Mouse (Mus musculus): ENCODE results near the gene Plaa.

The Plaa gene

DNA sequence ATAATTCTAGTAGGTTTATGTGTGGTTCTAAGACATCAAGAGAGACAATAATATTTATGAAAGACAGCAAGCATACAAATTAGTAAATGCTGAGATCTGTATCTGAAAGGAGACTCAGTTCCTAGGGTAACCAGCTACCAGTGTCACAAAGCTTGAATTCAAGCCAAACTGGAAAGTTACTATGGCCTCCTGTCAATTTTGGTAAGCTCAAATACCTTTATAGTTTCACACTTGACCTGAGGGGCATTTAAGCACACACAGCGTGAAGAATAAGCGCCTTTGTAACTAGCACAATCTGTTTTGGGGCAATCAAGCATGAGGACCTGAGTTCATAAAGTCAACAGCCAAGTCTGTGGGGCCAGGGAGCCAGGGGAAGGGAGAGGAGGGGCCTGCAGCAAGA lies 43.8 kb downstream of the Plaa start:
- in situ Hi-C loops (cut with MboI; ENCODE audit: low pct_unique_long_range_greater_than_20kb in 1 of 2, low sequenced_read_pairs in 2 of 2, unreplicated experiment in 1 of 2): no loop called here

DNA sequence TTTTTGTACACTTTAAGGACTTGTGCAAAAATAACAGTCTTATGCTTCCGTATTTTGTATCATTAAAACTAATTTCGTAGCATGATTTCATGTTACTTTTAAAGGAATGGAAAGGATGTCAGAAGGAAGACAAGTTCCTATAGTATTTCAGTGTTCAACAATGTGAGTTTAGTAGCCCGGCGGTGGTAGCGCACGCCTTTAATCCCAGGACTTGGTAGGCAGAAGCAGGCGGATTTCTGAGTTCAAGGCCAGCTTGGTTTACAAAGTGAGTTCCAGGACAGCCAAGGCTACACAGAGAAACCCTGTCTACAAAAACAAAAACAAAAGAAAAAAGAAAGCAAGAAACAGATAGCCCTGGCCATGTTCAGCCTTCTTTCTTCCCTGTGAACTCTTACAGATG lies 45.9 kb downstream of the Plaa start:
- in situ Hi-C loops (cut with MboI; ENCODE audit: low pct_unique_long_range_greater_than_20kb in 1 of 2, low sequenced_read_pairs in 2 of 2, unreplicated experiment in 1 of 2): no loop called here

DNA sequence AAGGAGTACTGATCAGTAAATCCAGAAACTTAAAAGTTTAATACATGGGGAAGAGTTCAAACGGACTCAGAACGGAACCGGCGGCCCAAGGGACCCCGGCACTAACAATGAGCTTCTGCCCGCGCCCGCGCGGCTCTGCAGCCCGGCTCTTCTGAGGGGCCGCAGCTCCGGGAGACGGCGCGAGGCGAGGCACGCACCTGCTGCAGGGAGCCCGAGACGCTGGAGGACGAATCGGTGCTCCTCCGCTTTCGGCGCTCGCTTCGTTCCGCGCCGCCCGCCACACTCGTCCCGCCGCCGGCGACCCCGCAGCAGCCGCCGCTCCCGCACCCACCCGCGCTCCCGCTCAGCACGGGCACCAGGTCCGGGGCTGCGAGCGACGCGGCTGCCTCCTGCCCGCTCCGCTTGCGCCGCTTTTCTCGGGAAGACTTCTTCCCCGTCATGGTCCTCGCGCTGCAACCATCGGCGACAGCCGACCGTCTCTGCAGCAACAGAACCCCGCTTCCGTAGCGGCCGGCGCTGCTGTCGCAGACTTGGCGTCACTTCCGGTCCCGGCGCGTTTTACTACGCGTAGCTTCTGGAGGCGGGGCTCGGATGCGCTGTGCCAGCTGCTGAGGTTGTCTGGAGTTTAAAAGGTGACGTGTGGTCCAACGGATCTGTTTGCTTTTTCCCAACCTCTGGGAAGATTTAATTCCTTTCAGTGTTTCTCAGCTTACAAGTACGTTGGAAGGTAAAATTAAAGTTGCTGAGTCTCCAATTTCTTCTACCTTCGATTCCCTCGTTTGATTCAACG lies 46.6 kb downstream of the Plaa start, which contains the start of the genes Gm10306 and Caap1:
TSS of gene Gm10306 (plus strand) at position 282 of the 790 bp plus-strand sequence.
TSS of gene Caap1 (minus strand) at position 532 of the 790 bp plus-strand sequence.
- in situ Hi-C loops (cut with MboI; ENCODE audit: low pct_unique_long_range_greater_than_20kb in 1 of 2, low sequenced_read_pairs in 2 of 2, unreplicated experiment in 1 of 2): no loop called here

DNA sequence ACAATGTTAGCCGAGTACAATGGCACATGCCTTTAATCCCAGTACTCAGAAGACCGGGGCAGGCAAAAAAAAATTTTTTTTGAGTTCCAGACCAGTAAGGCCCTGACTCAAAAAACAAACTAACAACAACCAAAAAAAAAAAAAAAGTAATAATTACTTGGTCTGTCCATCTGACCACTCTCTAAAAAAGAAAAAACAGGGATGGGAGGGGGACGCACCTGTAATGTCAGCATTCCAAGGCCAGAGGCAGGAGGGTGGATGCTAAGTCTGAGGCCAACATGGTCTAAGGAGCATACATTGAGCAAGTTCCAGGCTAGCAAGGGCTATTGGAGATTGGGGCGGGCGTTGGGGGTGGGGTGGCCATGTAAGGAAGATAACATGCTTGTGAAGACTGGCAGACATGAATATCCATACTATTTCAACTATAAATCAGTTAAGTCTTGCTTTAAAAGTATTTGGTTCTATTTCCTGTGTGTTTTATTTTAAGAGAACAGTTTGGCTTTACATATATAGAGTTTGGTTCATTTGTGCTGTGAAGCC lies 48.0 kb downstream of the Plaa start:
- in situ Hi-C loops (cut with MboI; ENCODE audit: low pct_unique_long_range_greater_than_20kb in 1 of 2, low sequenced_read_pairs in 2 of 2, unreplicated experiment in 1 of 2): no loop called here

DNA sequence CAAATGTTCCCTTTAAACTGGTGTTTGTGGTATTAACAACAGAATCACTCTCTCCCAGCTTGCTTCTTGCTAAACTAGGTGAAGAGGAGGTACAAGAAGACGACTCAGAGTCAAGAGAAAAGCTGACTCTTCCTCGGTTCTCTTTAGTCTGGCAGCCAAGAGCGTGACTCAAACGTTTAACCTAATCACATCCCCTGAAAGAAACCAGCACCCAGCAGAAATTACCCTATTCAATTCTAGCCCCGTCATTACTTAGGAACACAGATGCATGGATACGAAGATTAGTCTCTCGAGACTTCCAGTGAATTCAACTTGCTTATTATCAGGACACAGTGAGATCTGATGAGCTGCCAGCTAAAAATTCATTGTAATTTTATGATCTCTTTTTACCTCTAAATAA lies 58.7 kb downstream of the Plaa start:
- in situ Hi-C loops (cut with MboI; ENCODE audit: low pct_unique_long_range_greater_than_20kb in 1 of 2, low sequenced_read_pairs in 2 of 2, unreplicated experiment in 1 of 2): no loop called here

DNA sequence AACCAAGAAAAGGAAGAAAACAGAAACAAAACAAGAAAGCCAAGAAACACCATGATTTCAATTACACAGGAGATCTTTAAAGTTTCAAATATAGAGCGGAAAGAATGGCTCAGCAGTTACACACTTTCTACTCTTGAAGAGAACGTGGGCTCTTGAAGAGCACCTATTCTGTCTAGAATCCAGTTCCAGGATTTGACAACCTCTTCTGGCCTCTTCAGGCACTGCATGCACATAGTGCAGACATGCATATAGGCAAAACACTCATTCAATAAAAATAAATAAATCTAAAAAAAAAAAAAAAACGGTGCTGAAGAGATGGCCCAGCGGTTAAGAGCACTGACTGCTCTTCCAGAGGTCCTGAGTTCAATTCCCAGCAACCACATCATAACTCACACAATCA lies 60.0 kb downstream of the Plaa start:
- in situ Hi-C loops (cut with MboI; ENCODE audit: low pct_unique_long_range_greater_than_20kb in 1 of 2, low sequenced_read_pairs in 2 of 2, unreplicated experiment in 1 of 2): no loop called here

DNA sequence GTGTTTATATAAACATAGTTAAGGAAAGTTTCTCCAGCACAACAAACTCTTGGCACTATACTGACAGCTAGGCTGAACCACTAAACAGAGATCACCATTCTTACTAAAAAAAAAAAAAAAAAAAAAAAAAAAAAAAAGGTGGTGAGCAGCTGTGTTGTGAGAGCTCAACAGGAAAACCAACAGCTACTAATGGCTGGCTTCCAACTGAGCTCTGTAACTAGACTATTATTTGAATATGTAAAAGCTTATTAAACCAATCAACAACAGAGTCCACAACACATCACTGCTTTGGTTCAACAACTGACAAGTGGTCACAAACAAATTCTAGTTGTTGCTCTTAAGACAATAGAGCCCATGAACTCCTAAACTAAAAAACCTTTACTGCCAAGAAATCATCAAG lies 69.8 kb downstream of the Plaa start:
- in situ Hi-C loops (cut with MboI; ENCODE audit: low pct_unique_long_range_greater_than_20kb in 1 of 2, low sequenced_read_pairs in 2 of 2, unreplicated experiment in 1 of 2): no loop called here

DNA sequence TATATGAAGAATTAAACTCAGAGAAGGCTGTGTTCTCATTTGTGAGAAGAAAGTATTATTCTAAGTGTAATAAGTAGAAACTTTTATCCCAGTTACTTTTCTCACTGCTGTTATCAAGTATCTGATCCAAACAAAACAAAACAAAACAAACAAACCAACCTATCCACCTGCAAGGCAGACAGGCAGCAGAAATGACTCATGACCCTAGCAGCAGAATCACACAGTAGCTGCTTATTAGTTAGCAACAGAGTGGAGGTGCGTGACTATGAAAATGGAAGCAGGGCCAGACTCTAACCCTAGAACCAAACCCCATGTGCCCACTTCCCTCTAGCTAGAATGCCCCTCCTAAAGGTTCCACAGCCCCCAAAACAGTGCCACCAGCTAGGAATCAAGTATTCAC lies 73.6 kb downstream of the Plaa start:
- in situ Hi-C loops (cut with MboI; ENCODE audit: low pct_unique_long_range_greater_than_20kb in 1 of 2, low sequenced_read_pairs in 2 of 2, unreplicated experiment in 1 of 2): no loop called here

DNA sequence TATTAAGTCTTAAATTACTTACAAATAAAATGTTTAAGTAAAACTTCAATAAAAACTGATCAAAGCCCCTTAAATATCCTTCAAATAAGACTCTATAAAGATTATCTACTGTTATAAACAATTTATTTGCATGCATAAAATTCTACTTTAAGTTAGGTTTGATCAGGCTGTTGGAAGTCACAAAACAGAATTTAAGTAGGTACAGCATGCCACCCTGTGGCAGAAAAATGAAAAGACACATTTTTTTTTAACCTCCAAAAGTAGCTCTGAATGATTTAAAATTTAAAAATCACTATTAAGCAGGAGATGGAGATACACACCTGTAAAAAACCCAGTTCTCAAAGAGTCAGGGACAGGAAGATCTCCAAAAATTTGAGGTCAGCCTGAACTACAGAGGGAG lies 79.7 kb downstream of the Plaa start:
- in situ Hi-C loops (cut with MboI; ENCODE audit: low pct_unique_long_range_greater_than_20kb in 1 of 2, low sequenced_read_pairs in 2 of 2, unreplicated experiment in 1 of 2): no loop called here

DNA sequence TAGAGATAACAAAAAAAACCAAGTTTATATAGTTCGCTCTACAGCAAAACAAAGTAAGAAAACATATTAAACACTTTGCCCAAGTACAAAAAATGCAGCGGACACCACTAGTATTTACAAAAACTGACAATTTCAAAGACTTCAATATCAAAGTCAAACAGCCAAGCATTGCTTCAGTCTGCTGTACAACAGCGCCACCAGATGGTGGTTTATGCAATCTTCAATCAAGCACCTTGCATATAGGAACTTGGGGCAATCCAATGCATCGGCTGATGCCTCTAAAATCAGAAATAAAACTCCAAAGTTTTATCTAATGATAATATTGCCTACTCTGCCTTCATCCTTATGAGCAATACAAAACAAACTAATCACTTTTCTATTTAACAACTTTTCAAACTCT lies 85.4 kb downstream of the Plaa start:
- in situ Hi-C loops (cut with MboI; ENCODE audit: low pct_unique_long_range_greater_than_20kb in 1 of 2, low sequenced_read_pairs in 2 of 2, unreplicated experiment in 1 of 2): no loop called here
